In genomic region chr5:104096078-104096938, GRCm38 (mm10) we compare ENCODE assay signal across 9 mouse cellular contexts. TPM values are rescaled to one million over a fixed set of nuclear protein-coding genes. Genes with fewer than 3 reads are reported as not detected.
DNase-seq lines count a peak whose midpoint lies in the region; ATAC-seq lines count a peak whose summit lies in the region.
"Had no signal": no experiment of that assay in that cellular context is flagged by ENCODE, and none has a peak within 500 bp of the region (broad histone marks: within the 10 kb centered on the region; RNA-seq: fewer than 3 reads in every experiment).

No protein-coding gene starts in this region.

- ATAC-seq in neural tube, embryonic 13.5 days (ENCODE audit: low read depth), result no peak
- ATAC-seq in limb, embryonic 12.5 days (ENCODE audit: insufficient number of reproducible peaks, insufficient read depth, low FRiP score, low TSS enrichment, low read depth), result no peak; the same call in 1 of the 2 replicates
- ATAC-seq in granulocyte monocyte progenitor cell, adult 5-6 weeks (replicated peaks; ENCODE audit: poor library complexity, severe bottlenecking), result no peak

- no peak for DNase-seq in neural tube, embryonic 10.5 days (ENCODE audit: extremely low spot score, low spot score)
- DNase-seq in heart, postnatal 10 days, result peak; percentile 68 to 69
- DNase-seq in yolk sac, embryonic 10.5 days (ENCODE audit: low spot score), result peak; percentile 17
- DNase-seq in adrenal gland, postnatal 14 days, result no peak

- no peaks in the 10 kb centered on the region for H3K9me3 ChIP-seq in neural tube, embryonic 13.5 days
- no peaks in the 10 kb centered on the region for H3K9me3 ChIP-seq in limb, embryonic 12.5 days

- no peak overlapping the region for H3K9ac ChIP-seq in neural tube, embryonic 13.5 days
- H3K9ac ChIP-seq in limb, embryonic 12.5 days (replicated peaks), result no peak overlapping the region

- 0 out of 2 replicates have a peak, but pooled peaks cover 11% of the 10 kb centered on the region for H3K36me3 ChIP-seq in neural tube, embryonic 13.5 days
- no peaks in the 10 kb centered on the region for H3K36me3 ChIP-seq in limb, embryonic 12.5 days

- H3K4me3 ChIP-seq in neural tube, embryonic 13.5 days, result no peak overlapping the region
- no peak overlapping the region for H3K4me3 ChIP-seq in limb, embryonic 12.5 days (replicated peaks)
- H3K4me3 ChIP-seq: myocyte had no signal

- H3K4me2 ChIP-seq in neural tube, embryonic 13.5 days, result no peak overlapping the region
- H3K4me2 ChIP-seq in limb, embryonic 12.5 days, result peak overlapping the region; percentile 31
- H3K4me2 ChIP-seq: liver, embryonic 11.5 days had no signal

- intact Hi-C loops in heart, postnatal 10 days (cut with DNase I), result loop anchor here (2.0 kb wide), 1 partner anchor 14 kb away; no protein-coding TSS in a partner anchor

- 0 out of 2 replicates have a peak overlapping the region, but pooled peaks have one; percentile 49 for H3K27ac ChIP-seq in neural tube, embryonic 13.5 days (replicated peaks)
- peak overlapping the region; percentile 60; the same call in 1 of the 2 replicates for H3K27ac ChIP-seq in limb, embryonic 12.5 days

- WGBS in neural tube, embryonic 13.5 days, result 79% methylated on average over 16 of the region's 16 CpGs
- 47% methylated on average over 16 of the region's 16 CpGs for WGBS in limb, embryonic 12.5 days

- H3K27me3 ChIP-seq in neural tube, embryonic 13.5 days, result no peaks in the 10 kb centered on the region
- no peaks in the 10 kb centered on the region for H3K27me3 ChIP-seq in limb, embryonic 12.5 days

- H3K4me1 ChIP-seq in neural tube, embryonic 13.5 days (replicated peaks), result 0 out of 2 replicates have a peak, but pooled peaks cover 8% of the 10 kb centered on the region
- peaks cover 16% of the 10 kb centered on the region for H3K4me1 ChIP-seq in limb, embryonic 12.5 days (replicated peaks)

RNA-seq across cellular contexts. Expression of gene Sparcl1, which starts 17.2 kb away (rescaled TPM):
- polyA plus RNA-seq in neural tube, embryonic 13.5 days (2015; fragmentation: Nextera tagmentation; extraction: Ambion mirVana), result 195 and 200 TPM in 2 replicates
- total RNA-seq in heart, postnatal 10 days (2021), result 100 to 1,000 TPM; 372 to 394 TPM
- polyA plus RNA-seq in limb, embryonic 12.5 days (2016; fragmentation: Nextera tagmentation; extraction: Ambion mirVana), result 27.2 and 28.2 TPM in 2 replicates
- total RNA-seq in adrenal gland, postnatal 14 days (2021), result 113 and 137 TPM in 2 replicates
- not detected in 2 replicates for total RNA-seq in granulocyte monocyte progenitor cell, adult 5-6 weeks (2014; fragmentation: Nextera tagmentation)
- total RNA-seq in granulocyte monocyte progenitor cell, adult 5-6 weeks (2017), result not detected in 2 replicates

RNA-seq across cellular contexts. Expression of gene Gm17660, which starts 18.9 kb away (rescaled TPM):
- polyA plus RNA-seq in neural tube, embryonic 13.5 days (2015; fragmentation: Nextera tagmentation; extraction: Ambion mirVana), result not detected in 2 replicates
- total RNA-seq in heart, postnatal 10 days (2021), result not detected
- not detected in 2 replicates for polyA plus RNA-seq in limb, embryonic 12.5 days (2016; fragmentation: Nextera tagmentation; extraction: Ambion mirVana)
- not detected in 2 replicates for total RNA-seq in adrenal gland, postnatal 14 days (2021)
- total RNA-seq in granulocyte monocyte progenitor cell, adult 5-6 weeks (2014; fragmentation: Nextera tagmentation), result not detected in 2 replicates
- total RNA-seq in granulocyte monocyte progenitor cell, adult 5-6 weeks (2017), result not detected in 2 replicates
- polyA plus RNA-seq: liver, embryonic 11.5 days; myocyte had no signal

RNA-seq across cellular contexts. Expression of gene Nudt9, which starts 50.2 kb away (rescaled TPM):
- polyA plus RNA-seq in neural tube, embryonic 13.5 days (2015; fragmentation: Nextera tagmentation; extraction: Ambion mirVana), result 65.9 and 76.2 TPM in 2 replicates
- 10 to 100 TPM; 45.8 to 46.6 TPM for total RNA-seq in heart, postnatal 10 days (2021)
- 65.4 and 66.1 TPM in 2 replicates for polyA plus RNA-seq in limb, embryonic 12.5 days (2016; fragmentation: Nextera tagmentation; extraction: Ambion mirVana)
- 56.5 and 60.0 TPM in 2 replicates for total RNA-seq in adrenal gland, postnatal 14 days (2021)
- 21.3 and 32.5 TPM in 2 replicates for total RNA-seq in granulocyte monocyte progenitor cell, adult 5-6 weeks (2014; fragmentation: Nextera tagmentation)
- total RNA-seq in granulocyte monocyte progenitor cell, adult 5-6 weeks (2017), result 37.4 and 43.8 TPM in 2 replicates

Comparison
In these comparisons a context has a peak if more than half of its experiments do, and no peak if none do; other contexts are left out.
1. DNase-seq: peak in heart, postnatal 10 days (2 of 2) and yolk sac, embryonic 10.5 days (single experiment); none in neural tube, embryonic 10.5 days (single experiment) and adrenal gland, postnatal 14 days (single experiment).
2. RNA of gene Sparcl1, which starts 17.2 kb away (total RNA-seq): 372 to 394 TPM in heart, postnatal 10 days and 113 to 137 TPM in adrenal gland, postnatal 14 days; not detected in granulocyte monocyte progenitor cell, adult 5-6 weeks; every median in the first group is over 100 times any median in the second.